Mouse (Mus musculus): ENCODE results near the gene Tm4sf4. TPM values are rescaled to one million over a fixed set of nuclear protein-coding genes. Genes with fewer than 3 reads are reported as not detected.

The Tm4sf4 gene
- polyA plus RNA-seq, 1 experiment, result 0.08 TPM

GRCm38 (mm10) chr3:57487455-57488153 lies 62.5 kb downstream of the Tm4sf4 start:
- Histone ChIP-seq H3K27me3 (ENCODE audit: control insufficient read depth, insufficient read depth, low read length) (no peaks in the 10 kb centered on the region), H3K4me1 (replicated peaks; ENCODE audit: control insufficient read depth, insufficient read depth, low read length) (no peaks in the 10 kb centered on the region), H3K4me3 (ENCODE audit: control insufficient read depth, insufficient read depth, low read length) (no peak overlapping the region), H3K27ac (ENCODE audit: control insufficient read depth, insufficient read depth, low read length) (no peak overlapping the region; the same call in 1 of the 2 replicates), H3K36me3 (ENCODE audit: control insufficient read depth, insufficient read depth, low read length) (no peaks in the 10 kb centered on the region)
- 52% methylated on average over 8 of the region's 8 CpGs for WGBS
- no peak for DNase-seq
- TF ChIP-seq POLR2A (IDR thresholded peaks at IDR 0.05; ENCODE audit: control insufficient read depth, extremely low read depth, insufficient read depth, low read length, poor library complexity) (no peak), CTCF (IDR thresholded peaks at IDR 0.05; ENCODE audit: borderline replicate concordance, control insufficient read depth, extremely low read depth, insufficient read depth, low read length, poor library complexity) (no peak)

Other genes starting within 250 kb of the Tm4sf4 start
- 16.1 and 21.4 TPM in 2 replicates for gene Tm4sf1, start 123.3 kb upstream of the Tm4sf4 start, polyA plus RNA-seq (2012; rRNA removed)
- 5.4 and 6.1 TPM in 2 replicates for gene Wwtr1, start 150.6 kb downstream of the Tm4sf4 start, polyA plus RNA-seq (2012; rRNA removed)
- 23.6 and 31.8 TPM in 2 replicates for gene Commd2, start 226.4 kb downstream of the Tm4sf4 start, polyA plus RNA-seq (2012; rRNA removed)